Mouse (Mus musculus) layer of hippocampus, postnatal 36 days (tissue): ENCODE measurements around the gene Cd69. TPM values are rescaled to one million over a fixed set of nuclear protein-coding genes. Genes with fewer than 3 reads are reported as not detected.

Experiments used
- DNase-seq, 2 experiments: peaks; one replicate each; pipeline ENCODE4 v3.0.0; 2022
- total RNA-seq, 2 experiments: library from RNA; stranded (reverse); gene quantifications; 2 replicates each; pipeline ENCODE4 v1.2.3; 2021

Cd69 gene
- total RNA-seq, 2 experiments from 2014 or later: not detected

DNA sequence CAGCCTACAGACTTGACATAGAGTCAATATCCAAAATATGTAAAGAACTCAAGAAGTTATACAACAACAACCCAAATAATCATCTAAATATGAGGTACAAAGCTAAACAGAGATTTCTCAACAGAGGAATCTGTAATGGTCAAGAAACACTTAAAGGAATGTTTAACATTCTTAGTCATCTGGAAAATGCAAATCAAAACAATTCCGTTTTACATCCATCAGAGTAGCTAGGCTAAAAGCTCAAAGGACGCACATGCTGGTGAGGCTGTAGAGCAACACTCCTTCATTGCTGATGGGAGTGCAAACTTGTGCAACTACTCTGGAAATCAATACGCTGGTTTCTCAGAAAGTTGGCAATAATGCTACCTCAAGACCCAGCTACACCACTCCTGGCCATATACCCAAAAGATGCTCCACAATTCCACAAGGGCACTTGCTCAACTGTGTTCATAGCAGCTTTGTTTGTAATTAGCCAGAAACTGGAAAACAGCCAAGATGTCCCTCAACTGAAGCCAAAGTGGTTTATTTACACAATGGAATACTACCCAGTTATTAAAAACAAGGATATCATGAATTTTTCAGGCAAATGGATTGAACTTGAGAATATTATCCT is 52.9 kb downstream of the Cd69 start:
- no peak for DNase-seq

DNA sequence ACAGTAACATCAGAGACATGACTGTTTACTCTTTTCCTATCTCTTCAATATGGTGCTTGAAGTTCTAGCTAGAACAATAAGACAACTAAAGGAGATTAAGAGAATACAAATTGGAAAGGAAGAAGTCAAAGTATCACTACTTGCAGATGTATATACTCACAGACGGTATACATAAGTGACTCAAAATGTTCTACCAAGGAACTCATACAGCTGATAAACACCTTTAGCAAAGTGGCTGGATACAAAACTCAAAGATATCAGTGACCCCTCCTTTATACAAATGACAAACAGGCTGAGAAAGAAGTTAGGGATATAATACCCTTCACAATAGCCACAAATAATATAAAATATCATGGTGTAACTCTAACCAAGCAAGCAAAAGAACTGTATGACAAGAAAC is 54.2 kb downstream of the Cd69 start:
- DNase-seq: no peak

GRCm38 (mm10) chr6:129219897-129220517 is 55.2 kb downstream of the Cd69 start:
- DNase-seq: no peak

DNA sequence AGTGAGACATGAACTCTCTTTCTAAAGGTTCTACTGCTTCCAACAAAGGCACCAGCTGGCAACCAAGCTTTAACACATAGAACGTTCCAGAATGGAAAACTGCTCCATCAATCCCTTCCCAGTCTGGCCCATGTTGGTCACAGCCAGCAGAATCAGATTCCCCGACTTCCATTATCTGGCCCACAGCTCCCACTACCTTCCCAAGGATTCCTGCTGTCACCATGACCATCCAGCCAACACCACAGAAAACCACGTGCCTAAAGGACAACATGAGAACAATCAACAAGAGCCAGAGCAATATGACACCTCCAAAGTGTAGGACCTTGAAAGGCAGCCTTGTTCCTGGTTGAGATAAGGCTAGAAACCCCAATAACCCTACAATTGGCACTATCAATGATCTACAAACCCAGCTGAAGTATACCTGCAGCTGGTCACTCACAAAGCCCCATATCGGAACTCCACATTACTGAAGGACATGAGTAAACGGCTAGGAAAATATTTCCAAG is 57.0 kb downstream of the Cd69 start:
- DNase-seq: no peak

Other genes starting within 250 kb of the Cd69 start
- gene Klrb1f, start 229.5 kb downstream of the Cd69 start, total RNA-seq: not detected
- not detected for gene Clec2e, start 174.5 kb downstream of the Cd69 start, total RNA-seq
- gene Clec2d, start 94.8 kb downstream of the Cd69 start, total RNA-seq: 1 to 10 TPM; 5.7 to 9.8 TPM
- not detected for gene 4922502D21Rik, start 56.4 kb upstream of the Cd69 start, total RNA-seq
- gene Clec12a, start 67.3 kb upstream of the Cd69 start, total RNA-seq: under 1 TPM in 1 of 2 experiments, not detected in 1; 0.32 TPM
- gene Clec12b, start 110.4 kb upstream of the Cd69 start, total RNA-seq: not detected
- not detected for gene Clec1b, start 121.9 kb upstream of the Cd69 start, total RNA-seq
- gene Clec9a, start 133.4 kb upstream of the Cd69 start, total RNA-seq: not detected
- gene Clec1a, start 176.6 kb upstream of the Cd69 start, total RNA-seq: 1 to 10 TPM; 3.6 to 4.1 TPM
- gene Olr1, start 231.7 kb upstream of the Cd69 start, total RNA-seq: not detected
- not detected for gene Tmem52b, start 237.1 kb upstream of the Cd69 start, total RNA-seq